Mouse (Mus musculus): ENCODE measurements around the gene Chd9. TPM values are rescaled to one million over a fixed set of nuclear protein-coding genes. Genes with fewer than 3 reads are reported as not detected.
"Not testable (repeated sequence)": the region's sequence is repeated elsewhere in the genome, so short reads cannot be mapped to it uniquely, and the experiment has no call there.

The Chd9 gene
- total RNA-seq, 2 experiments from 2014 or later, result 23.6 to 27.2 TPM

DNA sequence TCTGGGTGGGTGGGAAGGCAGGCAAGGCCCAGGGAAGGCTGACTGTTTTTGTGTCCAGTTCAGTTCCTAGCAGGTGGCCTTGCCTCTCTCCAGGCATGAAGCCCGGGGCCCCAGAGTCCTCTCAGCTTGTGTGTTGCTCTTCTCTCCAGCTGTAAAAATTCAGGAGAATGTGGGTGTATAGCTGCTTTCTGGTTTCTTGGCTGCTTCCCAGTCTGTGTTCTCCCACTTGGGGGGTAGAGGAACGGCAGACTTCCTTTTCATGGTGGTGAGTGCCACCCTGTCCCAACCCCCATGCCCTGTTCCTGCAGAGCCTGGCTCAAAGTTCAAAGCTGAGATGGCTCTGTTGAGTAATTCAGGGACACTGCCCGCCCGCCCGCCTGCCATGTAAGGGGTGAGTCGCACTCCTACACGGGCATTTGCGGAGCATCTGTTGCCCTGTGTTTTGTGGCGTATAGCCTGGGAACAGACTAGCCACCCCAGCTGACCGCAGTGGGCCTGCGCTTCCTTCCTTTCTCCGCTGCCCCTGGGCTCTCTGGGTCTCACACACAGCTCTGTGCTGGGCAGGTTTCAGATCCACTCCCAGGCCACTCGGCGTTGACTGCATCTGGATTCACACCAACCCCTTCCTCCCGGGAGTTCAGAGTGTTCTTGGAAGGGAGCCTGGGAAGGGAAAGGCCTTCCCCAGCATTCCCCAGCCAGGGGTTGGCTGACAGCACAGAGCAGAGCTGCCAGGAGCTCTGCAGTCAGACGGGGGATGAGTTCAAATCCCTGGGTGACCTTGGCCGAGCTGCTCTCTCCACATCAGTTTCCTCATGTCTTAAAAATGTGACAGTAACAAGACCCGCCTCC lies 41.1 kb downstream of the Chd9 start:
- ATAC-seq (replicated peaks; ENCODE audit: low FRiP score, poor library complexity, severe bottlenecking), result no peak

DNA sequence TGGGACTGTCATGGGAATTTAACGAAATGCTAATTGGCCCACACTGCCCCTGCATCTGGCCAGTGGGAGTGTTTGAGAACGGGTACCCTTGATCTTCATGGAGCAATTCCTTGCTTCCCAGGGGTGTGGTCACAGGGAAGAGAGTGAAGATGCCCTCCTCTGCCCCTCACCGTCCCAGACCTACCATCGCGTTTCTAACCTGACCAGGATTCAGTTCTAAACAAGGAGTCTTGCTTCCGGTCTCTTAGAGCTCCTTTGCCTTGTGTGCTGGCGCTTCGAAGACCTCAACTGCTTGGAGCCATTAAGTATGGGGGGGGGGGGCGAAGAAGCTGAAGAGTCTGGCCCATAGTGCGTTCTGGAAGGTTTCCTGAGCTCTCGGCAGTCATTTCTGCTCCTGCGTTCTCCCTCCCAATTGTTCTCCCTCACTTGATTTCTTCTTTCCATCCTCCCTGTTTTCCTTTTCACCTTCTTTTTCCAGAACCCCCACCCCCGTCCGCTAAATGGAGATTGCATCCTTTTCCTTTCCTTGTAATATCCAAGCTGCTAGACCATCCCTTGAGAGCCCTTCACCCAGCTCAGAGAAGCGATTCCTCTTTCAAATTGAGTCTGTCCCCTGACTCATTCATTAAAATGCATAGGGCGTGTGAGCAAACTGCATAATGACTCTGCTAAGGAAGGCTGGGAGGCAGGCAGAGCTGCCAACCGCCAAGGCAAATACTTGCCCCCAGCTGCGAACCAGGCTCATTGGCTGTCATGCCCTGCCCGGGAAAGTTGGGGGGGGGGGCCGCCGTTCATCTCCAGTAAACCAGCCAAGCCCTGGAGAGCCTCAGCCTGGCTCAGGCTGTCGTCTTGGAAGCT lies 42.0 kb downstream of the Chd9 start:
- ATAC-seq (replicated peaks; ENCODE audit: low FRiP score, poor library complexity, severe bottlenecking), result no peak

DNA sequence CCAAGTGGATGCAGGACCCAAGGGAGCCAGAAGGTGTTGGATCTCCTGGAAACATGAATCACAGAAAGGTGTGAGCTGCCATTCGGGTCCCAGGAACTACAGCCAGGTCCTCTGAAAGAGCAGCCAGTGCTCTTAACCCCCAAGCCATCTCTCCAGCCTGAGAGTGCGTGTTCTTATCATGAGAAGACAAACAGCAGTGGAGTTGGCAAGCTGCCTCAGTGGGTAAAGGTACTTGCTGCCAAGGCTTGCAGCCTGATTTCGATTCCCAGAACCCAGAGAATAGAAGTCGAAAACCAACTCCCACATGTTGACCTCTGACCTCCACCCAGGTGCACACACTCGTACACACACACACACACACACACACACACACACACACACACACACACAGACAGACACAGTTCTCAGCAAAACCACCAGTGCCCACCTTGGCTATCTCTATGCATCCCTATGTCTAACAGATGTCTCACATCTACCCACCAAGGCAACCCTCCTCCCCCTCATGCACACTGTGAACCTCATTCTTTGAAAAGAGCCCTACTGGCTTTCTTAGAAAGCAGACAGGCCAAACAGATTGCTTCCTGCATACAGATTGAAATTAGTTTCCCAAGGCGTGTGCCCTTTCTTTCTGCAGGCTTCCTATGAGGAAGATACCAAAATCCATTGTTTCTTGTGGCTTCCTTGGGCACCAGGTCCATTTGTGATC lies 43.4 kb downstream of the Chd9 start:
- ATAC-seq (replicated peaks; ENCODE audit: low FRiP score, poor library complexity, severe bottlenecking), result no peak

DNA sequence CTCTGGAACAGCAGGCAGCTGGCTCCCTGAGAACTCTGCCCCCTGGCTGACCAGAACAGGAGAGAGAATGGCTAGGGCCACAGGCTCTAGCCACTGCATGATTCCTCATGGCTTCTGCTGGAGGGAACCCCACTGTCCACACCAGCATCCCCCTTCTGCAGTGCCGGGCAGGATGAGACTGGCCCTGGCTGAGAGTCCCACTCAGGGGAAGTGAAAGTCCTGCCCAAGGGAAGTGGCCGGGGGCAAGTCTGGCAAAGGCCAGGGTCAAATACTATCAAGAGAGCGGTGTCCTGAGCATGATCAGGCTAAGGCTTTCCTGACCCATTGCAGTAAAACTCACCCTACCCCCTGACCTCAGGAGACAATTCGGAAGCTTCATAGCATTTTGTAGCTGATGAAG lies 44.9 kb downstream of the Chd9 start:
- no peak for ATAC-seq (replicated peaks; ENCODE audit: low FRiP score, poor library complexity, severe bottlenecking)

DNA sequence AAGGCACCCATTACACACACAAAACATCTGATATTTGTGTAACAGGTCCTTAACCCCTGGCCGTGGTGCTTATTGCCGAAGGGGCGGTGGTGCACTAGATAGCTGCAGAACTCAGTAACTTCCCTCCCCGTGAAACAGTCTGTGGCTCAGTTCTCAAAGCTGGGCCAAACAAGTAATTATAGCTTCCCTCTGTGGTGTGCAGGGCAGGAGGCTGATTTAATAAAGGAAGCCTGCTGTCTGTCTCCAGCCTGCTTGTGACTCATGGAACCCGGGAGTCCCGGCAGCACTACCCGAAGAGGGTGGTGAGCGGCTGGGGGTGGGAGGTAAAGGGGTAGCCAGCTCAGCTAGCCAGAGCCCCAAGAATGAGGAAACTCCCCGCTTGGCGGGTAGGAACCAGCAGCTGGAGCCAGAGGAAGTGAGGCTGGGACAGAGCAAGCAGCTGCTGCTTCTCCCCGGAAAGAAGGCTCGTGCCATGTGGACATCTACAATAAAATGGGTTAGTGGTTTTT lies 48.1 kb downstream of the Chd9 start:
- ATAC-seq (replicated peaks; ENCODE audit: low FRiP score, poor library complexity, severe bottlenecking), result no peak

DNA sequence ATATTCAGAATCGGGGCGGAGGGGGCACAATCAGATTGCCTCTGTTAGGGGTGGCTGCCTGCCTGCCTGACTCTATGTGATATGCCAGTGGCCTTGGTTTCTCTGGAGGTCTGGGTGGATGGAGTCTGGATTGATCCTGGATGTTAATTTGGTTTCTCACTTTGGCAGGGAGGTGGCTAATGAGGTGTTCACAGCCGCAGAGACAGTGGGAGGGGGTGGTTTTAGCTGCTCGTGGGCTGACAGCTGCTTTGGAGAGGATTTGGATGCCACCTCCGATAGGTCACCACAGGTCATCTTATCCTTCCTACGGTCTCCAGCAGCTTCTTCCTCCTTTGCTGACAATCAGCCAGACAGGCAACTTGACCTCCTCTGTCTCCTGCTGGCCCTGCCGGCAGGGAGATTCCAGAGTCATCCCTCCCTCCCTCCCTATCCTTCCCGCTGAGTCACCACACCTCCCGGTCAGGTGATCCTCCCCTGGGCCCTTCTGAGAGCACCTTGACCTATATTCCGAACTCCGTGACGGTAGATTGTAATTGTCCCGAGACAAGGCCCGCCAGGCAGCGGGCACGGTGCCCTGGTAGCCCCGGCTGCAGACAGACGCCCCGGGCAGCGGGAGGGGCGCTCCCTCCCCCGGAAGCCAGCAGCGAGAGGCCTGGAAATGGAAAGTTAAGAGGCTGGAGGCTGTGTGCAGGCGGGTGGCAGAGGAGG lies 48.7 kb downstream of the Chd9 start:
- no peak for ATAC-seq (replicated peaks; ENCODE audit: low FRiP score, poor library complexity, severe bottlenecking)

DNA sequence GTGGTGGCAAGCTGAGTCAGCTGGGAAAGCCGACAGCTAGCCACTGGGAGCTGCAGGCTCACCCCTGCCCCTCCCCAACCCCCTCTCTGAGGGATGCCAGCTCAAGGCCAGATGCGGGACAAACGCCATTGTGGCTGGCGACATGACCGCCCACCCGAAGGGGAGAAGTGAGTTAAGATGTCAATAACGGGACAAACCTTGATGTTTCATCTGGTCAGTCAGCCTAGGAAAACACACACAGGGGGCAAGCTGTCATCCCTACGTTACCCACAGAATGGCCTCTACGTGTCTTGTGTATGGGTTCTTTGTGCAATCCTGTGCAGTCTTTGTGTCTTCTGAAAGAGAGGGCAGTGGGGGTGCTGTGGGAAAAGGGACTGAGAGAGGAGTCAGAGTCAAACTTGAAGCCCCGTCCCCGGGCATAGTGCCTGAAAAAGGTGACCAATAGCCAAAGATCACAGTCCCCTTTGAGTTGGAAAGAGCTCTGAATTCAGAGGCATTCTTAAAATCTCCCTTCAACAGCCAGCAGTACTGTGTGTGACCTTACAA lies 49.4 kb downstream of the Chd9 start:
- no peak for ATAC-seq (replicated peaks; ENCODE audit: low FRiP score, poor library complexity, severe bottlenecking)

DNA sequence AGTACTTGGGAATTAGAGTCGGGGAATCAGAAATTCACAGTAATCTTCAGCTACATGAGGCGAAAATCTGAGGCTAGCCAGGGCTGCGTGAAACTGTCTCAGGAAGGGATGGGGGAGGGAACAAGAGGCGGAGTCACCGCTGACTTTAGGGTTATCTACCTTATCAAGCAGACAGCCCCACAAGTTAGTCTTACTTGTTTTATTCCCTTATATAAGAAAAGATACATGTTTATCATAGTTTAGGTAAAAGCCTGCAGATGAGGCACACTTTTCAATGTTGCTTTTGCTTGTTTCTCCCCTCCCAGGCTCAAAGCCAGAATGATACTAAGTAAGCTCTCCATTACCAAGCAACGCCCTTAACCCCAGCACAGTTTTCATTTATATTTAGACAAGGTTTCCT lies 50.4 kb downstream of the Chd9 start:
- no peak for ATAC-seq (replicated peaks; ENCODE audit: low FRiP score, poor library complexity, severe bottlenecking)

DNA sequence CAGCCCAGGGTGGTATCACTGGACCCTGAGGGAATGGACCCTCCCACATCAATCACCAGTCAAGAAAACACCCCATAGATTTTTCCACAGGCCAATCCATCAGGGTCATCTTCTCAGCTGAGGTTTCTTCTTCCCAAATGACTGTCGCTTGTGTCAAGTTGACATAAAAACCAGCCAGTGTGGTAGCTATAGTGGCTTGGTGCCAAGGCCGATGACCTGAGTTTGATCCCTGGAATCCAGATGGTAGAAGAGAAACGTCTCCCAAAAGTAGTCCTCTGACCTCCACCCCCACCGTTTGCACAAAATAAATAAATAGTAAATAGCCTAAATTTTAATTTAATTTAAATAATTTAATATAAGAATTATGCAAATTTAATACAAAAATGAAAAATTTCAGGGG lies 51.9 kb downstream of the Chd9 start:
- no peak for ATAC-seq (replicated peaks; ENCODE audit: low FRiP score, poor library complexity, severe bottlenecking)

DNA sequence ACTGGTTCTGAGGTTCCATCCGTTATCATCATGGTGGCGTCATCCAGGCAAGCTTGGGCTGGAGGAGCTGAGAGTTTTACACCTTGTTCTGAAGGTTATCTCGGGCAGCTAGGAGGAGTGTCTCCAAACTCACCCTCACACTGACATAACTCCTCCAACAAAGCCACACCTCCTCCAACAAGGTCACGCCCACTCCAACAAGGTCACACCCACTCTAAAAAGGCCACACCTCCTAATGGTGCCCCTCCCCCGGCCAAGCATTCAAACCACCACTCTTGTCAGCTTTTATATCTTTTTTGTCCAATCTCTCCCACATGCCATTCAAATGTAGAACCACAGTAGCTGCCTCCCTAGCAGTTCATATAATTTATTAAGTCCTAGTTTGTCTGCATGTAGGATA lies 53.0 kb downstream of the Chd9 start:
- ATAC-seq (replicated peaks; ENCODE audit: low FRiP score, poor library complexity, severe bottlenecking), result 0 out of 2 replicates have a peak, but pooled peaks have one; percentile 31

DNA sequence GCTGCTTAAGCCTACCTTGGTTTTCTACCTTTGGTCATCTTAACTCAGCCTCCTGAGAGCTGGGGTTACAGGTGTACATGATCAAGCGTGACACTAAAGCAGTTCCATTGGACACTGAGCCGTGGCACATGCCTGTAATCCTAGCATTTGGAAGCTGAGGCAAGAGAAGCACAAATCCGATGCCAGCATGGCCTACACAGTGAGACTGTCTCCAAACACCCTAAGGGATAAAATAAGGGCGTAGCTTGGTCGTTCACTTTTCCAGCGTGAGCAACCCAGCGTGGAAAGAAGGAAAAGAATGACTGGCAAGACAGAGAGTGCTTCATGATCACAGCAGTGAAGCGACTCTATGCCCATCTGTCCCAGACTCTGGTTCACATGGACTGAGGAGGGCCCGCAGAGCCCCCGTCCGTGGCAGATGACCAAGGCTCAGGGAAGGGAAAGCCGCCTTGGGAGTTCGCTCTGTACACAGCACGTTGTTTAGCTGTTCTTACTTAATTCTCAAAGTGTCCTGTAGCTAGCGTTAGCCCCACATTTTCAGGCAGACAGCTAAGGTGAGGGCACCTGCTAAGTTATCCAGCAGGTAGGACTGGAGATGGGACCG lies 54.0 kb downstream of the Chd9 start:
- no peak for ATAC-seq (replicated peaks; ENCODE audit: low FRiP score, poor library complexity, severe bottlenecking)

DNA sequence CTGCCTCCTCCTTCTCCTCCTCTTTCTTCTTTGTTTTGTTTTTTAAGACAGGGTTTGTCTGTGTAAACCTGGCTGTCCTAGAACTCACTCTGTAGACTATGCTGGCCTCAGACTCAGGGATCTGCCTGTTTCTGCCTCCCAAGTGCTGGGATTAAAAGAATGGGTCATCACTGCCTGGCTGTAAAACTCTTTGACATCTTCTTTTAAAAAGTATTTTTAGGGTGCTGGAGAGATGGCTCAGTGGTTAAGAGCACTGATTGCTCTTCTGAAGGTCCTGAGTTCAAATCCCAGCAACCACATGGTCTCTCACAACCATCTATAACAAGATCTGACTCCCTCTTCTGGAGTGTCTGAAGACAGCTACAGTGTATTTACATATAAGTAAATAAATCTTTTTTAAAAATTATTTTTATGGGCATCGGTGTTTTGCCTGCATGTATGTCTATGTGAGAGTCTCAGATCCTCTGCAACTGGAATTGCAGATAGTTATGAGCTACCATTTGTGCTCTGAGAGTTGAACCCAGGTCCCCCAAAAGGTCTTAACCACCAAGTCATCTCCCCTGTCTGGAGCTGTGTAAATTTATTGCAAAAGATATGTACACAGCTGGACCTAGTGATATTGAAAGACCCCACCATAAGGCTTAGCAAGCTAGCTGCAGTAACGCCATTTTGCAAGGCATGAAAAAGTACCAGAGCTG lies 57.7 kb downstream of the Chd9 start:
- ATAC-seq (replicated peaks; ENCODE audit: low FRiP score, poor library complexity, severe bottlenecking), result no peak

DNA sequence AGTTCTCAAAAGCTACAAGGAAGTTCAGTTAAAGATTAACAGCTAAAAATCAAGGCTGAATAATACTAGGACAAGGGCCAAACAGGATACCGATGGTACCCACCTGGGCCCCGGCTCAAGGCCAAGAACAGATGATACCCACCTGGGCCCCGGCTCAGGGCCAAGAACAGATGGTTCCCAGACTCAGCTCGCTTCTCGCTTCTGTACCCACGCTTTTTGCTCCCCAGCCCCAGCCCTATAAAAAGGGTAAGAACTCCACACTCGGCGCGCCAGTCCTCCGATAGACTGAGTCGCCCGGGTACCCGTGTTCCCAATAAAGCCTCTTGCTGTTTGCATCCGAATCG lies 58.2 kb downstream of the Chd9 start:
- not testable (repeated sequence) for ATAC-seq (replicated peaks; ENCODE audit: low FRiP score, poor library complexity, severe bottlenecking)

DNA sequence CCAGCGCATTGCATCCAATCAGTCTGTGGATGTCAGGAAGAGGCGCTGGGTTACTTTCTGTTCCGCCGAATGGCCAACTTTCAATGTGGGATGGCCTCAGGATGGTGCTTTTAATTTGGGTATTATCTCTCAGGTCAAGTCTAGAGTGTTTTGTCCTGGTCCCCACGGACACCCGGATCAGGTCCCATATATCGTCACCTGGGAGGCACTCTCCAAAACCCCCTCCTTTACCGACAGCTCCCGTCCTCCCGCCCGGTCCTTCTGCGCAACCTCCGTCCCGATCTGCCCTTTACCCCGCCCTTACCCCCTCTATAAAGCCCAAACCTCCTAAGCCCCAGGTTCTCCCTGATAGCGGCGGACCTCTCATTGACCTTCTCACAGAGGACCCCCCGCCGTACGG lies 59.2 kb downstream of the Chd9 start:
- ATAC-seq (replicated peaks; ENCODE audit: low FRiP score, poor library complexity, severe bottlenecking), result not testable (repeated sequence)

DNA sequence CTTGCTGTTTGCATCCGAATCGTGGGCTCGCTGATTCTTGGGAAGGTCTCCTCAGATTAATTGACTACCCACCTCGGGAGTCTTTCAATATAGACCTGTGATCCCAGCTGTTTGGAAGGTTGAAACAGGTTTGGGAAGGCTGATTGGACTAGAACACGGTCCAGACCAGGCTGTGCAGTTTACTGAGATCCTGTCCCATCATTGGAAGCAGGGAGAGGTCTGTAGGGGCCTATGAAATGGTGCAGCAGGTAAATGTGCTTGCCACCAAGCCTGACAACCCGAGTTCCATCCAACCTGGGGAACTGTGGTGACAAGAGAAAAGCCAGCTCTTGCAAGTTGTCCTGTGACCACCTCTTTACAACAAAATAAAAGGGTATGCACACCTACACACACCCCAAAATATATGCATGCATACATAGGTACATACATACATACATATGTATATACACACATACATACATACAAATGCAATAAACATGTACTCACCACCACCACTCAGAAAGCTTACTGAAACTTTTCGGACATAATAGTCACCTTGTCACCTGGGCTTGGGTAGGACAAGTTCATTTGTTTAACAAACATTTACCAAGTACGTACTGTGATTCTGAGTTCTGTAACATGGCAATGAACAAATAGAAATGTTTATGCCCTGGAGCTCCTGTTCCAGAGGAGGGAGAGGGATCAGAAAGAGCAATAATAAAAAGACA lies 63.9 kb downstream of the Chd9 start:
- no peak for ATAC-seq (replicated peaks; ENCODE audit: low FRiP score, poor library complexity, severe bottlenecking)

DNA sequence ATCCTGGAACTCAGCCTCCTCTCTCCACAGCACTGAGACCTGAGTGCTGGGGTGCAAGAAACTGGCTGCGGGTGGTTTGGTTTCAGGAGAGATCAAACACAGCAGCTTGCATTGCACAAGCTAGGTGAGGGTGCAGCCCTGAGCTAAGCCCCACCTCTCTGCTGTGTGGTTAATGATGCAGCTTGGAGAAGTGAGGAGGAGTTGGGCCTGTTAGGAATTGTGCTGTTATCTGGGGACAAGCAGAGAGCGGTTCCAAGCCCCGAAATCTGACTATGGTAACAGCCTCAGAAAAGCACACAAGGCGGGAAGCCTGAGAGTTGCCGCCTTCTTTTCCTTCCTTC lies 64.4 kb downstream of the Chd9 start:
- no peak for ATAC-seq (replicated peaks; ENCODE audit: low FRiP score, poor library complexity, severe bottlenecking)

DNA sequence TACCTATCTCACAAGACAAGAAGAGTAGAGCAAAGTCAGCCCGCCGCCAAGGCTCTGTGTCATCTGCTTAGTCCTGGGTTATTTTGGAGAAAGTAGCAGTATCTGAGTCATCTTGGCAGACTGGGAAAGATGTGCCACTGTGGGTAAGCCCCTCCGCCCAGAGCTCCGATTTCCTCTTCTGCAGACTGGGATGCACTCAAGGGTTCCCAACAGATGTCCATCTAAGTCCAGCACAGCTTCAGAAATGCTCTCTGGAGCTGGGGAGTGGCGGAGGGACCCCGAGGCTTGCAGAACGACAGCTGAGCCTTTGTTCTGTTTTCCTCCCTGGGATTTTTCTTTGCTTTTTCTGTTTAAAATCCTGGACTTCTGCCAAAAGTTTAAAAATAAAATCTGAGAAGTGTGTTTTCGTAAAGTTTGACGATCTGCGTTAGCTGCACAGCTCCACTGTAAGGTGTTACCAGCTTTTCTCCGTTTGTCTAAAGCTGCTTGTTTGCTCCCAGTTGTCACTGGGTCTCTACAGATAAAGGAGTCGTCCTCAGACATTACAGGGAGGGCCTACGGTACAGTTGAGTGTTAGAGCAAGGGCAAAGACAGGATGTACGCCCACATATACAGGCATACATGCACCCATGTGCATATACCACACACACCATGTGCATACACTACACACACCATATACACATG lies 66.2 kb downstream of the Chd9 start:
- no peak for ATAC-seq (replicated peaks; ENCODE audit: low FRiP score, poor library complexity, severe bottlenecking)
